Mouse (Mus musculus): ENCODE data around the gene Olfr1442. TPM values are rescaled to one million over a fixed set of nuclear protein-coding genes. Genes with fewer than 3 reads are reported as not detected.
"Not testable (repeated sequence)": the region's sequence is repeated elsewhere in the genome, so short reads cannot be mapped to it uniquely, and the experiment has no call there.

The Olfr1442 gene
- polyA plus RNA-seq, 1 experiment from 2014 or later: not detected

- no peaks in the 10 kb centered on the region for H3K4me1 ChIP-seq (replicated peaks; ENCODE audit: control insufficient read depth, insufficient read depth, low read length)
- H3K9me3 ChIP-seq (ENCODE audit: control insufficient read depth): no peaks in the 10 kb centered on the region
- H3K4me3 ChIP-seq (ENCODE audit: low read depth, low read length): no peak overlapping the region
- no peak overlapping the region for H3K4me2 ChIP-seq (replicated peaks; ENCODE audit: low read depth)
- no peak overlapping the region for H3K27ac ChIP-seq (ENCODE audit: low read depth, low read length)
- H3K9ac ChIP-seq (ENCODE audit: low read depth, low read length): no peak overlapping the region
- no peaks in the 10 kb centered on the region for H3K36me3 ChIP-seq (ENCODE audit: control insufficient read depth, insufficient read depth)
- no peak for TF ChIP-seq CTCF (IDR thresholded peaks at IDR 0.05; ENCODE audit: low read depth)
- H3K27me3 ChIP-seq (replicated peaks; ENCODE audit: control insufficient read depth, insufficient read depth, low read length): no peaks in the 10 kb centered on the region
- ATAC-seq: no peak
These were observed 26.0 kb downstream of the Olfr1442 start for GRCm38 (mm10) chr19:12696221-12696620.

GRCm38 (mm10) chr19:12708458-12708857, 38.2 kb downstream of the Olfr1442 start:
- Histone ChIP-seq H3K9ac (ENCODE audit: low read depth, low read length) (no peak overlapping the region), H3K4me2 (replicated peaks; ENCODE audit: low read depth) (no peak overlapping the region), H3K27me3 (replicated peaks; ENCODE audit: control insufficient read depth, insufficient read depth, low read length) (no peaks in the 10 kb centered on the region), H3K9me3 (ENCODE audit: control insufficient read depth) (no peaks in the 10 kb centered on the region), H3K27ac (ENCODE audit: low read depth, low read length) (no peak overlapping the region), H3K36me3 (ENCODE audit: control insufficient read depth, insufficient read depth) (no peaks in the 10 kb centered on the region), H3K4me3 (ENCODE audit: low read depth, low read length) (no peak overlapping the region), H3K4me1 (replicated peaks; ENCODE audit: control insufficient read depth, insufficient read depth, low read length) (no peaks in the 10 kb centered on the region)
- TF ChIP-seq CTCF (IDR thresholded peaks at IDR 0.05; ENCODE audit: low read depth): no peak
- no peak for ATAC-seq
- WGBS: 69% methylated on average over 2 of the region's 2 CpGs

- H3K9ac ChIP-seq (ENCODE audit: low read depth, low read length): no peak overlapping the region
- H3K36me3 ChIP-seq (ENCODE audit: control insufficient read depth, insufficient read depth): no peaks in the 10 kb centered on the region
- no peak for ATAC-seq
- no peaks in the 10 kb centered on the region for H3K27me3 ChIP-seq (replicated peaks; ENCODE audit: control insufficient read depth, insufficient read depth, low read length)
- H3K9me3 ChIP-seq (ENCODE audit: control insufficient read depth): no peaks in the 10 kb centered on the region
- no peaks in the 10 kb centered on the region for H3K4me1 ChIP-seq (replicated peaks; ENCODE audit: control insufficient read depth, insufficient read depth, low read length)
- H3K4me2 ChIP-seq (replicated peaks; ENCODE audit: low read depth): no peak overlapping the region
- H3K27ac ChIP-seq (ENCODE audit: low read depth, low read length): no peak overlapping the region
- TF ChIP-seq CTCF (IDR thresholded peaks at IDR 0.05; ENCODE audit: low read depth): no peak
- no peak overlapping the region for H3K4me3 ChIP-seq (ENCODE audit: low read depth, low read length)
These were observed 38.7 kb downstream of the Olfr1442 start for GRCm38 (mm10) chr19:12708986-12709385.

DNA sequence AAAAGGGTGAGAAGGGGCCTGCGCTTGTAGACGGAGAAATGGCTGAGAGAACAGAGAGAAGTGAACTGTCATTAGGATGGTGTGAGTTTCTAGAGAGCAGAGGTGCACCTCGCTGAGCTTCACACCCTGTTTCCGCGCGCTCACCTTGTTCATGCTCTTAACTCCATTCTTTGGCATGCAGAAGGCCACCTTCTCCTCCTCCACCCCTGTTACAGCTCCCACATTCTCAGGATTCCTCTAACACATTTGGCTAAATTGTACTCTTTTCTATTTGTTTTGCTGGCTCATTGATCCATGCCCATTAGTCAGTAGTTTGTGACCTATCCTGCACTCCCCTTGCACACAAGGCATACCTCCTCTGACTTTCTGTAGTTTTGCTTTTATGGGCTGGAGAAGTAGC, 49.0 kb downstream of the Olfr1442 start:
- no peak for ATAC-seq
- WGBS: 71% methylated on average over 6 of the region's 6 CpGs
- H3K9ac ChIP-seq (ENCODE audit: low read depth, low read length): no peak overlapping the region

DNA sequence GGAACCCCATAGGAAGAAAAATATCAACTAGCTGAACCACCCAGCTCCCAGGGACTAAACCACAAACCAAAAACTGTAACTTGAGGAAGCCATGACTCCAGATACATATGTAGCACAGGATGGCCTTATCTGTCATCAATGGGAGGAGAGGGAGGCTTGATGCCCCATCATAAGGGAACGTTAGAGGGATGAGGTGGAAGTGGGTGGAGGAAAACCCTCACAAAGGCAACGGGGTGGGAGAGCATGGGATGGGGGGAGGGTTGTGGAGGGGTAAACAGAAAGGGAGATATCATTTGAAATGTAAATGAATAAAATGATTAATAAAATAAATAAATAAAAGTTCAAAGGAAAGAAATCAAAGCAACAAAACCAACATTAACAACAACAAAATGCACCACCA, 50.2 kb downstream of the Olfr1442 start:
- no peaks in the 10 kb centered on the region for H3K9me3 ChIP-seq (ENCODE audit: control insufficient read depth)
- TF ChIP-seq CTCF (IDR thresholded peaks at IDR 0.05; ENCODE audit: low read depth): no peak
- WGBS: 58% methylated on average over 2 of the region's 2 CpGs
- H3K4me3 ChIP-seq (ENCODE audit: low read depth, low read length): no peak overlapping the region
- no peak overlapping the region for H3K27ac ChIP-seq (ENCODE audit: low read depth, low read length)
- no peak for ATAC-seq
- H3K4me1 ChIP-seq (replicated peaks; ENCODE audit: control insufficient read depth, insufficient read depth, low read length): no peaks in the 10 kb centered on the region
- H3K9ac ChIP-seq (ENCODE audit: low read depth, low read length): no peak overlapping the region
- H3K36me3 ChIP-seq (ENCODE audit: control insufficient read depth, insufficient read depth): no peaks in the 10 kb centered on the region
- no peaks in the 10 kb centered on the region for H3K27me3 ChIP-seq (replicated peaks; ENCODE audit: control insufficient read depth, insufficient read depth, low read length)
- H3K4me2 ChIP-seq (replicated peaks; ENCODE audit: low read depth): no peak overlapping the region

More for the DNA sequence above, 49.0 kb downstream of the Olfr1442 start:
- H3K27me3 ChIP-seq (replicated peaks; ENCODE audit: control insufficient read depth, insufficient read depth, low read length): no peaks in the 10 kb centered on the region
- no peaks in the 10 kb centered on the region for H3K9me3 ChIP-seq (ENCODE audit: control insufficient read depth)
- H3K27ac ChIP-seq (ENCODE audit: low read depth, low read length): no peak overlapping the region
- no peak overlapping the region for H3K4me3 ChIP-seq (ENCODE audit: low read depth, low read length)
- H3K4me2 ChIP-seq (replicated peaks; ENCODE audit: low read depth): no peak overlapping the region
- H3K4me1 ChIP-seq (replicated peaks; ENCODE audit: control insufficient read depth, insufficient read depth, low read length): no peaks in the 10 kb centered on the region
- TF ChIP-seq CTCF (IDR thresholded peaks at IDR 0.05; ENCODE audit: low read depth): no peak
- no peaks in the 10 kb centered on the region for H3K36me3 ChIP-seq (ENCODE audit: control insufficient read depth, insufficient read depth)

DNA sequence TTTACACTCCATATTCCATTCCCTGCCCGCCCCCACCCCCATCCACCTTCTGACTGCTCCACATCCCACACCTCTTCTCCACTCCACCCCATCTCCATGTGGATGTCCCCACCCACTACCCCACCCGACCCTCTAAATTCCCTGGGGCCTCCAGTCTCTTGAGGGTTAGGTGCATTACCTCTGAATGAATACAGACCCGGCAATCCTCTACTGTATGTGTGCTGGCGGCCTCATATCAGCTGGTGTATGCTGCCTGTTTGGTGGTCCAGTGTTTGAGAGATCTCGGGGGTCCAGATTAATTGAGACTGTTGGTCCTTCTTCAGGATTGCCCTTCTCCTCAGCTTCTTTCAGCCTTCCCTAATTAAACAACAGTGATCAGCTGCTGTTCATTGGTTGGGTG, 50.7 kb downstream of the Olfr1442 start:
- not testable (repeated sequence) for H3K36me3 ChIP-seq (ENCODE audit: control insufficient read depth, insufficient read depth); H3K27me3 ChIP-seq (replicated peaks; ENCODE audit: control insufficient read depth, insufficient read depth, low read length); H3K4me3 ChIP-seq (ENCODE audit: low read depth, low read length); ATAC-seq; H3K27ac ChIP-seq (ENCODE audit: low read depth, low read length); H3K4me1 ChIP-seq (replicated peaks; ENCODE audit: control insufficient read depth, insufficient read depth, low read length); H3K9ac ChIP-seq (ENCODE audit: low read depth, low read length); H3K4me2 ChIP-seq (replicated peaks; ENCODE audit: low read depth); H3K9me3 ChIP-seq (ENCODE audit: control insufficient read depth)
- 84% methylated on average over 5 of the region's 5 CpGs for WGBS

- not testable (repeated sequence) for H3K4me1 ChIP-seq (replicated peaks; ENCODE audit: control insufficient read depth, insufficient read depth, low read length); ATAC-seq; H3K36me3 ChIP-seq (ENCODE audit: control insufficient read depth, insufficient read depth); H3K4me3 ChIP-seq (ENCODE audit: low read depth, low read length); H3K9ac ChIP-seq (ENCODE audit: low read depth, low read length); H3K27ac ChIP-seq (ENCODE audit: low read depth, low read length); H3K27me3 ChIP-seq (replicated peaks; ENCODE audit: control insufficient read depth, insufficient read depth, low read length); H3K9me3 ChIP-seq (ENCODE audit: control insufficient read depth); H3K4me2 ChIP-seq (replicated peaks; ENCODE audit: low read depth)
- WGBS: 91% methylated on average over 7 of the region's 7 CpGs
These were observed 51.4 kb downstream of the Olfr1442 start for GRCm38 (mm10) chr19:12721596-12721995.
